Mouse (Mus musculus) G1E (cell line): ENCODE data around the gene Snx8.
"Not testable (repeated sequence)": the region's sequence is repeated elsewhere in the genome, so short reads cannot be mapped to it uniquely, and the experiment has no call there.

Experiments
- CTCF ChIP-seq: IDR thresholded peaks from 2 replicates; pipeline ENCODE4 v1.5.1; 2012; ENCODE audit warnings: low read depth, low read length, inconsistent platforms, mixed read lengths
- GATA1 ChIP-seq: IDR thresholded peaks from 2 replicates; pipeline ENCODE4 v1.6.1; 2012; ENCODE audit warnings: borderline replicate concordance, low read length, inconsistent platforms, mixed read lengths
- GATA2 ChIP-seq: IDR thresholded peaks from 2 replicates; pipeline ENCODE4 v1.6.1; 2012; ENCODE audit warnings: low read depth, low read length, inconsistent platforms, borderline replicate concordance
- TAL1 ChIP-seq: conservative IDR thresholded peaks from 2 replicates; pipeline ENCODE4 v1.6.1; 2012; ENCODE audit warnings: low read depth, low read length, inconsistent platforms, mixed read lengths

DNA sequence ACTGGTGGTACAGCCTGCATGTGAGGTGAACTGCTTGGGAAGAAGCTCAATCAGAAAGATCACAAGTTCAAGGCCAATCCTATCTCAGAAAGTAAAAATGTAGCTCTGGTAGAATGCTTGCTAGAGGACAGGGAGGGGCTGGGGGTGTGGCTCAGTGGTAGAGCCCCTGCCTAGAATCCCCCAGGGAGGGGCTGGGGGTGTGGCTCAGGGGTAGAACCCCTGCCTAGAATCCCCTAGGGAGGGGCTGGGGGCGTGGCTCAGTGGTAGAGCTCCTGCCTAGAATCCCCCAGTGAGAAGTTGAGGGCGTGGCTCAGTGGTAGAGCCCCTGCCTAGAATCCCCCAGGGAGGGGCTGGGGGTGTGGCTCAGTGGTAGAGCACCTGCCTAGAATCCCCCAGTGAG, 20.9 kb downstream of the Snx8 start:
- not testable (repeated sequence) for TF ChIP-seq GATA1, CTCF, TAL1, GATA2
